Mouse (Mus musculus) embryo, embryonic 11 days (tissue): ENCODE data around the gene Tbkbp1.

Experiments used
- DNase-seq: peaks from one replicate; pipeline ENCODE4 v3.0.0-alpha.2; 2015

Gene Tbkbp1

DNA sequence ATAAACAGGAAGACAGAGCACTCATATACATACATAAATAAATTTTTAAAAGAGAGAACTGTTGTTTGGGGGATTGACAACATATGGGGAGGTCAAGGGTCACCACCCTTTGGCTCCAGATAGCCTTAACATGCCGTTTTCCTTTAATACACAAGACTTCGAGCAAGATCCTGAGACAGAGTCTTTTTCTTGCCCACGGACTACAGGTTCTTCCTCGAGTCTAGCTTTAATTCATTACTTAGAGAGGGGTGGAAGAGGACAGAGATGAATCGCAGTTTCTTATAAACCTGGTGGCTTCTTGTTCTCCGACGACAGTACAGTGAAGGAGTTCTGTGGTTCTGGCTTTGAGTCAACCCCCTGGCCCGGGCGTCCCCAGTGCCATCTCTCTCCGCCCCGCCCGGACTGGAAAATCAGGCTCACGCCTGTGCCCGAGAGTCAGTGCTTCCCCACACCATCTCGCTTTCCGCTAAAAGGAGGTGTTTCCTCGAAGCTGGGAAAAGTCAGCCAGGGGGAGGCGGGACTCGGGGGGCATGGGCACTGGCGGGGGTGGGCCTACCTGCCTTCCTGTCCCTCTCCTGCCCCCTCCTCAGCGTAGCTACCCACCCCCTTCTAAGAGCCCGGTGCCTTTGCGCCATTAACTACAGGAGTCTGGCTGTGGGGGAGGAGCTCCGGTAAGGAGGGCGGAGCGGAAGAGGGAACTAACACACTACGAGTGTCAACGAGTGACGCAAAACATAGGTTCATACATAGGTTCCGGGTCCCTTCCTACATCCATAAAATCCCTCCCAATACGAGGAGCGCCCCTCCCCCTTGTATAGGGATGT, 24.4 kb downstream of the Tbkbp1 start:
- peak; percentile 75 for DNase-seq

GRCm38 (mm10) chr11:97124266-97125036, 26.8 kb downstream of the Tbkbp1 start:
- DNase-seq = no peak

GRCm38 (mm10) chr11:97123282-97123890, 27.9 kb downstream of the Tbkbp1 start:
- DNase-seq = no peak

DNA sequence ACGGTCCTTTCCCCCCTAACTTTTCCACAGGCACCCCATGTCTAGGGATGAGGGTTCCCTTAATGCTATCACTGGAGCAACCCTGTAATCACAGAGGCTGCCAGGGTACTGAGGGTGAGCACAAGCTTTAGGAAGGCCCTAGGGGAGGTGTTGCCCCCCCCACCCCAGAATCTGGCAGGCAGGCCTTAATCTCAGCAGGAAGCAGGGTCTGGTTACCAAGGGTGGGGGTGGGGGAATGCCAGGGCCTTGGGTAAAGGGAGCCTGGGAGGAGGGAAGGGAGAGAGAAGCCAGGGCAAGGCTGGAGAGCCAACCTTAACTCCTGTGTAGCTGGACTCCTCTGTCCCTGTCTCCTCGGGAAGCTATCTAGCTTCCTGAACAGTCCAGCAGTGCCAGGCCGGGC, 30.7 kb downstream of the Tbkbp1 start:
- DNase-seq = no peak

- DNase-seq = no peak
Observed at GRCm38 (mm10) chr11:97120221-97120620, 31.1 kb downstream of the Tbkbp1 start.

- no peak for DNase-seq
Observed at GRCm38 (mm10) chr11:97115797-97116196, 35.5 kb downstream of the Tbkbp1 start.

GRCm38 (mm10) chr11:97114671-97115601, 36.4 kb downstream of the Tbkbp1 start, which contains the start of gene Tbx21:
Gene Tbx21 (minus strand): TSS chr11:97115331.
- peak; percentile 66 for DNase-seq

GRCm38 (mm10) chr11:97112519-97113125, 38.7 kb downstream of the Tbkbp1 start:
- no peak for DNase-seq

DNA sequence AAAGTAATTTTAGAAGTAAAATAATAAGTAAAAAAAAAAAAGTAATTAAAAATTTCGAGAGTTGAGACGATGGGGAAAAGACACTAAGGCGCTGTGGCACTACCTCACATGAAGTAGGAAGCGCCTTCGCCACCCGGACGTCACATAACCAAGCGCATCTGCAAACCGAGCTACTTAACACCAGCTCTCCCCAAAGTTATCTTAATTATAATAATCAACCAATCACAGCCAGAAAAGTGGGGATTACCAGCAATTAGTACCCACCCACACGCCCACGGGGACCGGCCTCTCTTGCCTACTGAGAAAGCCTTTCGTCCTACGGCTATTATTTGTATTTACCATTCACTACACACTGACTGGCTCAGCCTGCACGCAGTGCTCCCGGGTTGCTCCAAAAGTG, 42.3 kb downstream of the Tbkbp1 start:
- no peak for DNase-seq

DNA sequence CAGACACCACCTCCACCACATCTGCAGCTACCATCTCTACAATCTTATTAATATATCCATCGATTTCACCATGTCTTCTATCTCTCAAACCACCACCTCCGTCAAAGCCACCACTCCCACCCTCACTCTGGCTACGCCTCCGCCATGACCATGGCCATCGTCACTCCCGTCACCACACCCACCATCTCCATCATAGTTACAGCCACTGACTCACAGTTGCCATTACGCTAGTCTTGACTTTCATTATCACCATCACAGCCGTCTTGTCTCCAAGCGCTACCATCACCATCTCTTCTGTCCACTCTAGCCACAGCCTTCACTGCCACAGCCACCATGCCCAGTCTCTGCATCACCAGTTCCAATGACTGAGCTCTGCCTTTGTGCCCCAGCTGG, 47.2 kb downstream of the Tbkbp1 start:
- DNase-seq = no peak

DNA sequence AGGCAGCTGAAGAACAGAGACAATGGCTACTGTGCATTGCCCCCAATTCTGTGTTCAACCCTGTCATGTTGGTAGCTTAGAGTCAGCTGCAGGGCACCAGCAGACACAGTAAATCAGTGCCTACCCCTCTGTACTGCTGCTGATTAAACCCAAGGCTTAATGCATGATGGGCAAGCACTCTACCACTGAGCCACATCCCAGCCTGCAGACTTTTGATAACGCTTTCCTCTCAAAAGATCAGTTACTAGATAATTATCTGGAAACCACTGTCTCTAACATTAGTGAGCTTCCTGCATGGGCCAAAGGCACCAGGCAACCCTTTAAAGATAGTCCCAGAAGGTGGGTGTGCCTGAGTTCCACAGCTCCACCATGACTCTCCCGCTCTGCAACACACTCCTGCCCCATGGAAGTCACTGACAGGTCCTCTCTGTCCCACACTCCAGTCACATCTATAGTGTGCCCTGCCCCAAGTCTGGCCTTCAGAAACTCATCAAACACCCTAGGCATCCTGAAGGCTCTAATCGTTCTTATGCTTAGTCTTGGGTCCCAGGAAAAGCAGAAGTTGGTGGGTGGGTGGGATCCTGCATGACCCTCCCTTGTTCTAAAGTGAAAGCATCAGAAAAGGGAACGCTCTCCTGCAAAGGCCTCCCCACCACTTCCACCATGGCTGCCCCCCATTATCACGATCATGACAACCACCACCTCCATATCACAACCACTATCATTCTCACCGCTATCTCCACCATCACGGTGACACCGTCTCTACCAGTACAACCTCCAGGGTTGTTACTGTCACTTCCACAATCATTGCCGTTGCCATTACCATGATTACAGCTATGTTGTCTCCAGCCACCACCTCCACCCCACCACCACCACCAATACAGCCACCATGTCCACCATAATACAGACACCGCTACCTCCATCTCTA, 47.9 kb downstream of the Tbkbp1 start:
- no peak for DNase-seq

GRCm38 (mm10) chr11:97101722-97102121, 49.6 kb downstream of the Tbkbp1 start:
- DNase-seq = peak; percentile 75

GRCm38 (mm10) chr11:97098791-97099190, 52.5 kb downstream of the Tbkbp1 start:
- DNase-seq = no peak

DNA sequence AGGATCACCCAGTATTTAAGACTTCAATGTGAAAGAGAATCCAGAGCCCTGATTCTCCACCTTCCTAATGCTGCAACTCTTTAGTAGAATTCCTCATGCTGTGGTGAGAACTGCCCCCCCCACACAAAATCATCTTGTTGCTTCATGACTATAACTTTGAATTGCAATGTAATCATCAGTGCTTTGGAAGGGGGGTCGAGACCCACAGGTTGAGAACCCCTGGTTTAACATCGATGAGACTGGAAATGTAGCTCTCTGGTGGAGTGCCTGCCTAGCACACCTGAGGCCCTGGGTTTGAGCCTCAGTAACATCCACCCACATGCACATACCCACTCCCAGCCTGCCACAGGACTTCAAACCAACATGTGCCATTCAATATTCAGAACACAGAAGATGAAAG, 56.7 kb downstream of the Tbkbp1 start:
- DNase-seq = no peak

DNA sequence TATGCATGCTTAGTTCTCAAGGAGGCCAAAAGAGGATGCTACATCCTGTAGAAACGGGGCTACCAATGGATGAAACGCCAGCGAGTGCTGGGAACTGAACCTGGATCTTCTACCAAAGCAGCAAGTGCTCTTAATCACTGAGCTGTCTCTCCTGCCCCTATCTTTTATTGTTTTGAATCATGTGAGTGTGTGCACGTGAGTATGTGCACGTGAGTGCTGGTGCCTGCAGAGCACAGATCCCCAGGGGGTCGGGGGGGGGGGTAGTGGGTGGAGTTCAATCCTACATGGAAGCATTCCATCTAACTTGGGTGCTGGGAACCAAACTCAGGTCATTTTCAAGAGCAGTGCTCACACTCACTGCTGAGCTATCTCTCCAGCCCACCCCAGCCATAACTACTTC, 64.9 kb downstream of the Tbkbp1 start:
- DNase-seq = no peak
